Mouse (Mus musculus): ENCODE measurements at regions not wholly inside any gene's neighbourhood (a gene's known extent, or its start where the extent isn't known, plus 50 kb on each side); places are given as distances from the start of the nearest gene placed in this dataset.

DNA sequence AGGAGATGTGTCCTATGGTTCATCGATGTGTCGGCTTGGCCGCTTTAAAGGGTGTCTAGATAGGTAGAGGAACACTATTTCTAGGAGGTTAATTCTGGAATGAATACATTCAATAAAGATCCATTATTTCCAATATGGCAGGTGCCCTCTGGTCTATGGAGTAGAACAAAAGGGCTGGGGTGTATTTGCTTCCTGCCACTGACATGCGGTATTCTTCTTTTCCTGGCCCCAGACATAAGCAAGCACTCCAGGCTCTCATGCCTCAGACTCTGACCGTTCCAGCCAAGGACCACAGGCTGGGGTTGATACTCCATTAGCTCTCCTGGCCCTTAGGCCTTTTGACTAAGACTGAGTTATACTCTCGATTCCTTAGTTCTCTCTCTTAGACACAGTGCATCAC is 323.0 kb downstream of the Etnk1 start:
- H3K27me3 ChIP-seq (ENCODE audit: control insufficient read depth, insufficient read depth, insufficient read length) = no peaks in the 10 kb centered on the region
- H3K36me3 ChIP-seq (ENCODE audit: control insufficient read depth, insufficient read depth) = no peaks in the 10 kb centered on the region
- H3K4me2 ChIP-seq (ENCODE audit: low read depth) = no peak overlapping the region
- H3K79me2 ChIP-seq (ENCODE audit: control insufficient read depth, insufficient read depth) = no peaks in the 10 kb centered on the region
- no peak overlapping the region for H3K4me3 ChIP-seq
- H3ac ChIP-seq (ENCODE audit: control insufficient read depth, insufficient read length) = no peak overlapping the region
- no peak for TF ChIP-seq CEBPB (IDR thresholded peaks at IDR 0.05; ENCODE audit: insufficient read depth, poor library complexity, severe bottlenecking)
- no peak for TF ChIP-seq REST (IDR thresholded peaks at IDR 0.05; ENCODE audit: insufficient read depth, insufficient read length)
- TF ChIP-seq E2F4 (IDR thresholded peaks at IDR 0.05; ENCODE audit: insufficient read depth) = no peak
- no peak for TF ChIP-seq SRF (IDR thresholded peaks at IDR 0.05; ENCODE audit: control insufficient read depth, insufficient read length, low read depth)
- TF ChIP-seq POLR2AphosphoS2 (IDR thresholded peaks at IDR 0.05; ENCODE audit: insufficient read length, low read depth) = no peak
- TF ChIP-seq MYOG (IDR thresholded peaks at IDR 0.05; ENCODE audit: control insufficient read depth in 1 of 3, insufficient read depth in 1 of 3, insufficient read length in 2 of 3, low read depth in 2 of 3) = no peak
- no peak for TF ChIP-seq MAX (IDR thresholded peaks at IDR 0.05; ENCODE audit: low read depth)
- no peak for TF ChIP-seq MYOD1 (IDR thresholded peaks at IDR 0.05; ENCODE audit: control insufficient read depth in 1 of 3, insufficient read length in 2 of 3, low read depth in 2 of 3)
- no peak for TF ChIP-seq TCF12 (IDR thresholded peaks at IDR 0.05; ENCODE audit: insufficient read depth, poor library complexity, severe bottlenecking)
- TF ChIP-seq POLR2A (IDR thresholded peaks at IDR 0.05; ENCODE audit: insufficient read length, low read depth) = no peak
- TF ChIP-seq USF1 (IDR thresholded peaks at IDR 0.05; ENCODE audit: low read depth) = no peak
- no peak for TF ChIP-seq TCF3 (IDR thresholded peaks at IDR 0.05; ENCODE audit: insufficient read length, low read depth)

DNA sequence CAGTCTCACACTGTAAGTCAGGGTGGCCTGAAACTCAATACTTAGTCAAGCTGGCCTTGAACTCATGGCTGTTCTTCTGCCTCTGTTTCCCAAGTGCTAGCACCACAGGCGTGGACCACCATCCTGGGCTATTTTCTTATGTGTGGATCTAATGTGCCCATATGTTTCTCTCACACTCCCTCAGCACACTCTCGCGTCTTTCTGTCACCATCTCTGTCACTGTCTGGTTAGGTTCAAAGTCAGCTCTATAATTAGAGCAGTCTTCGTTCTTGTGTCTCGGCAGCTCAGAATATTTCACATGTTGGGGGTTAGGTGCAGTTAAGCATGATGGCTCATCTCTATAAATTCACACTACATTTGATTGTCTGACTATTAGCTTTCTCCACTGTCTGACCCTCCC is 324.4 kb downstream of the Etnk1 start:
- H3ac ChIP-seq (ENCODE audit: control insufficient read depth, insufficient read length) = no peak overlapping the region
- H3K4me3 ChIP-seq = no peak overlapping the region
- H3K79me2 ChIP-seq (ENCODE audit: control insufficient read depth, insufficient read depth) = no peaks in the 10 kb centered on the region
- no peaks in the 10 kb centered on the region for H3K36me3 ChIP-seq (ENCODE audit: control insufficient read depth, insufficient read depth)
- no peak overlapping the region for H3K4me2 ChIP-seq (ENCODE audit: low read depth)
- no peaks in the 10 kb centered on the region for H3K27me3 ChIP-seq (ENCODE audit: control insufficient read depth, insufficient read depth, insufficient read length)
- no peak for TF ChIP-seq TCF12 (IDR thresholded peaks at IDR 0.05; ENCODE audit: insufficient read depth, poor library complexity, severe bottlenecking)

DNA sequence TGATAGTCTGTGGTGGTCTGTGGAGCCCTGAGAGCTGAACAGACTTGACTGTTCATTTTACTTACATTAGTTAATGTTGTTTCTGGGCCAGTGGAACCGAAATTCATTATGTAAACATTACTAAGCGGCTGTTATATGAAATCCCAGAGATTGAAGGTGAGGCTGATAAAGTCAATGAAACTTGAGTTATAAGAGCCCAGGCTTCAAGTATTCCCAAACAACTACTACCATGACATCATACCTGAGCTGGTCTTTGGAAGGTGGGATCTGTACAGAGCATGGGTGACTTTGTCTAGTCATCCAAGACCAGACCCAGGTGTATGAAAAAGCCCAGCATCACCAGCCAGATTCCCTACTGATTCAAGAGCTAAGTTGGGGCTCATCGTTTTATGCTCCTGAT is 326.5 kb downstream of the Etnk1 start:
- H3K27me3 ChIP-seq (ENCODE audit: control insufficient read depth, insufficient read depth, insufficient read length) = no peaks in the 10 kb centered on the region
- TF ChIP-seq CEBPB (IDR thresholded peaks at IDR 0.05; ENCODE audit: insufficient read depth, poor library complexity, severe bottlenecking) (no peak), MYOG (IDR thresholded peaks at IDR 0.05; ENCODE audit: control insufficient read depth in 1 of 3, insufficient read depth in 1 of 3, insufficient read length in 2 of 3, low read depth in 2 of 3) (no peak), USF1 (IDR thresholded peaks at IDR 0.05; ENCODE audit: low read depth) (no peak)

DNA sequence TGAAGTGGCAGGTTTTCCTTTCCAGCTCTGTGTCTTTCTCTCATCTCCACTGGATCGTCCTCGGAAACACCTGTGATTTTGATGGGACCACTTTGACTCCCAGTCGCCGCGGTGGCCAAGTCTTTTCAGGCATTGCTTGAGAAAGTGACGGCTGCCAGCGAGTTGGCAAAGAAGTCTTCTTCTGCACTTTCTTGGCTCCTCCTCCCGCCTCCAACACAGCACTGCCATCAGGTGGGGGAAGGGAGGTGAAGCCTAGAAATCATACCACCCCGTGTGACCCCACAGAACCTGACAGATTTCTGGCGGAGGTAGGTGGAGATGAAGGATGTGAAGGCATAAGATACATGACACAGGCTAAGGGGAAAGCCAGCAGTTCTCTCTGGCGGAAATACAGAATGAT is 327.3 kb downstream of the Etnk1 start:
- H3K27me3 ChIP-seq (ENCODE audit: control insufficient read depth, insufficient read depth, insufficient read length) = no peaks in the 10 kb centered on the region
- TF ChIP-seq POLR2AphosphoS2 (IDR thresholded peaks at IDR 0.05; ENCODE audit: insufficient read length, low read depth) = no peak
- no peak for TF ChIP-seq E2F4 (IDR thresholded peaks at IDR 0.05; ENCODE audit: insufficient read depth)
- no peak for TF ChIP-seq TCF12 (IDR thresholded peaks at IDR 0.05; ENCODE audit: insufficient read depth, poor library complexity, severe bottlenecking)
- no peak for TF ChIP-seq CEBPB (IDR thresholded peaks at IDR 0.05; ENCODE audit: insufficient read depth, poor library complexity, severe bottlenecking)
- no peak for TF ChIP-seq MYOG (IDR thresholded peaks at IDR 0.05; ENCODE audit: control insufficient read depth in 1 of 3, insufficient read depth in 1 of 3, insufficient read length in 2 of 3, low read depth in 2 of 3)
- TF ChIP-seq POLR2A (IDR thresholded peaks at IDR 0.05; ENCODE audit: insufficient read length, low read depth) = no peak
- TF ChIP-seq USF1 (IDR thresholded peaks at IDR 0.05; ENCODE audit: low read depth) = no peak
- TF ChIP-seq SRF (IDR thresholded peaks at IDR 0.05; ENCODE audit: control insufficient read depth, insufficient read length, low read depth) = no peak
- no peak for TF ChIP-seq MYOD1 (IDR thresholded peaks at IDR 0.05; ENCODE audit: control insufficient read depth in 1 of 3, insufficient read length in 2 of 3, low read depth in 2 of 3)
- no peak for TF ChIP-seq TCF3 (IDR thresholded peaks at IDR 0.05; ENCODE audit: insufficient read length, low read depth)
- TF ChIP-seq REST (IDR thresholded peaks at IDR 0.05; ENCODE audit: insufficient read depth, insufficient read length) = no peak
- no peak for TF ChIP-seq MAX (IDR thresholded peaks at IDR 0.05; ENCODE audit: low read depth)
- no peak overlapping the region for H3K4me2 ChIP-seq (ENCODE audit: low read depth)
- no peak overlapping the region for H3K4me3 ChIP-seq
- no peaks in the 10 kb centered on the region for H3K36me3 ChIP-seq (ENCODE audit: control insufficient read depth, insufficient read depth)
- no peak overlapping the region for H3ac ChIP-seq (ENCODE audit: control insufficient read depth, insufficient read length)
- no peaks in the 10 kb centered on the region for H3K79me2 ChIP-seq (ENCODE audit: control insufficient read depth, insufficient read depth)

More for the DNA sequence above, 326.5 kb downstream of the Etnk1 start:
- H3K79me2 ChIP-seq (ENCODE audit: control insufficient read depth, insufficient read depth) = no peaks in the 10 kb centered on the region
- H3ac ChIP-seq (ENCODE audit: control insufficient read depth, insufficient read length) = no peak overlapping the region
- no peak overlapping the region for H3K4me3 ChIP-seq
- H3K36me3 ChIP-seq (ENCODE audit: control insufficient read depth, insufficient read depth) = no peaks in the 10 kb centered on the region
- H3K4me2 ChIP-seq (ENCODE audit: low read depth) = no peak overlapping the region

DNA sequence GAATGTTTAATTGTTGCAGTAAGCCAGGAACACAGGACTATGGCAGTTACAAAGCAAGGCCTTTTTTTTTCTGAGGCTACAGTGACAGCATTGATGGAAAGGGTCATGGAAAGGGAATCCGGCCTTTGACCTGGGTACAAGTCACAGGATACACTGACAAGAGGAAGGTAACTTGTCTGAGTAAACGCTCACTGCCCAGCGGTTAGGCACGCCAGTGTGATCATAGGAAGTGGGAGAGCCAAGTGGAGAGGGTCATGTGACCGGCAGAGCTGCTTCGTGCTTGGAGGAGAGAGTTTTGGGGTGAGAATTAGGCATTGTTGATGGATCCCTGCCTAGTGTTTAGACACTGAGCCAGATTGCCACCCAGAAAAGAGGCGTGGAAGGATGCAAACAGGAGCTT is 327.9 kb downstream of the Etnk1 start:
- Histone ChIP-seq H3K27me3 (ENCODE audit: control insufficient read depth, insufficient read depth, insufficient read length) (no peaks in the 10 kb centered on the region), H3K4me3 (no peak overlapping the region), H3K4me2 (ENCODE audit: low read depth) (no peak overlapping the region), H3ac (ENCODE audit: control insufficient read depth, insufficient read length) (no peak overlapping the region), H3K36me3 (ENCODE audit: control insufficient read depth, insufficient read depth) (no peaks in the 10 kb centered on the region), H3K79me2 (ENCODE audit: control insufficient read depth, insufficient read depth) (no peaks in the 10 kb centered on the region)
- TF ChIP-seq MAX (IDR thresholded peaks at IDR 0.05; ENCODE audit: low read depth) (no peak), REST (IDR thresholded peaks at IDR 0.05; ENCODE audit: insufficient read depth, insufficient read length) (no peak), TCF12 (IDR thresholded peaks at IDR 0.05; ENCODE audit: insufficient read depth, poor library complexity, severe bottlenecking) (no peak), MYOD1 (IDR thresholded peaks at IDR 0.05; ENCODE audit: control insufficient read depth in 1 of 3, insufficient read length in 2 of 3, low read depth in 2 of 3) (no peak), POLR2AphosphoS2 (IDR thresholded peaks at IDR 0.05; ENCODE audit: insufficient read length, low read depth) (no peak), CEBPB (IDR thresholded peaks at IDR 0.05; ENCODE audit: insufficient read depth, poor library complexity, severe bottlenecking) (no peak), MYOG (IDR thresholded peaks at IDR 0.05; ENCODE audit: control insufficient read depth in 1 of 3, insufficient read depth in 1 of 3, insufficient read length in 2 of 3, low read depth in 2 of 3) (no peak), POLR2A (IDR thresholded peaks at IDR 0.05; ENCODE audit: insufficient read length, low read depth) (no peak), SRF (IDR thresholded peaks at IDR 0.05; ENCODE audit: control insufficient read depth, insufficient read length, low read depth) (no peak), TCF3 (IDR thresholded peaks at IDR 0.05; ENCODE audit: insufficient read length, low read depth) (no peak), E2F4 (IDR thresholded peaks at IDR 0.05; ENCODE audit: insufficient read depth) (no peak), USF1 (IDR thresholded peaks at IDR 0.05; ENCODE audit: low read depth) (no peak)
